Mouse (Mus musculus) myocyte (in vitro differentiated cells): ENCODE data around the gene Sipa1l1.

Source experiments
- CEBPB ChIP-seq: IDR thresholded peaks from 2 replicates; pipeline ENCODE4 v1.6.1; 2011; ENCODE audit warnings: mild to moderate bottlenecking, moderate library complexity; ENCODE audit not compliant: poor library complexity, insufficient read depth, severe bottlenecking
- E2F4 ChIP-seq: IDR thresholded peaks from one replicate; pipeline ENCODE4 v1.6.1; 2011; ENCODE audit warnings: mild to moderate bottlenecking, control low read depth, moderate library complexity; ENCODE audit not compliant: insufficient read depth
- MYOD1 ChIP-seq, 3 experiments: IDR thresholded peaks; one replicate each; pipeline ENCODE4 v1.6.1; 2011; ENCODE audit warnings: control low read depth in 2 of 3, low read depth in 2 of 3, mild to moderate bottlenecking in 2 of 3, moderate library complexity in 1 of 3; ENCODE audit not compliant: insufficient read length in 2 of 3, control insufficient read depth in 1 of 3
- SRF ChIP-seq: IDR thresholded peaks from one replicate; pipeline ENCODE4 v1.6.1; 2011; ENCODE audit warnings: low read depth; ENCODE audit not compliant: control insufficient read depth, insufficient read length
- TCF12 ChIP-seq: IDR thresholded peaks from one replicate; pipeline ENCODE4 v1.6.1; 2011; ENCODE audit warnings: mild to moderate bottlenecking, control low read depth; ENCODE audit not compliant: poor library complexity, insufficient read depth, severe bottlenecking
- USF1 ChIP-seq: IDR thresholded peaks from one replicate; pipeline ENCODE4 v1.6.1; 2011; ENCODE audit warnings: low read depth, mild to moderate bottlenecking, control low read depth, moderate library complexity

- no peak for TF ChIP-seq CEBPB
- no peak for TF ChIP-seq SRF
- TF ChIP-seq E2F4: no peak
- TF ChIP-seq MYOD1 (IDR thresholded peaks at IDR 0.05; ENCODE audit: control insufficient read depth in 1 of 3, insufficient read length in 2 of 3, low read depth in 2 of 3): no peak
- TF ChIP-seq TCF12: no peak
- no peak for TF ChIP-seq USF1
Observed at GRCm38 (mm10) chr12:82454415-82454814, 285.3 kb downstream of the Sipa1l1 start.
